Mouse (Mus musculus) heart, embryonic 10.5 days (tissue): ENCODE results near the gene Plpp6. TPM values are rescaled to one million over a fixed set of nuclear protein-coding genes. Genes with fewer than 3 reads are reported as not detected.
"Not testable (repeated sequence)": the region's sequence is repeated elsewhere in the genome, so short reads cannot be mapped to it uniquely, and the experiment has no call there.

Source experiments
- DNase-seq: peaks from one replicate; pipeline ENCODE4 v3.0.0-alpha.2; 2017; ENCODE audit warnings: low spot score
- H3K27ac ChIP-seq: fragments of 300-500 bp; sonication (generic); 2 replicates; pipeline ENCODE4 v1.5.1; 2016; ENCODE audit warnings: mild to moderate bottlenecking
- H3K27me3 ChIP-seq: fragments of 300-500 bp; sonication (generic); 2 replicates; pipeline ENCODE4 v1.6.1; 2016; ENCODE audit warnings: mild to moderate bottlenecking; ENCODE audit not compliant: poor library complexity, insufficient read depth, severe bottlenecking
- H3K36me3 ChIP-seq: fragments of 300-500 bp; sonication (generic); 2 replicates; pipeline ENCODE4 v1.6.1; 2016; ENCODE audit warnings: mild to moderate bottlenecking, moderate library complexity
- H3K4me1 ChIP-seq: fragments of 300-500 bp; sonication (generic); 2 replicates; pipeline ENCODE4 v1.6.1; 2016; ENCODE audit warnings: mild to moderate bottlenecking
- H3K4me3 ChIP-seq: fragments of 300-500 bp; sonication (generic); 2 replicates; pipeline ENCODE4 v1.5.1; 2016; ENCODE audit warnings: mild to moderate bottlenecking, moderate library complexity
- H3K9me3 ChIP-seq: fragments of 300-500 bp; sonication (generic); 2 replicates; pipeline ENCODE4 v1.6.1; 2016; ENCODE audit warnings: mild to moderate bottlenecking, moderate library complexity
- WGBS: fragments of 180-500 bp; shearing (Covaris S2); methylation state at CpG from one replicate; pipeline ENCODE4 v1.1.7; 2016; 5-methylcytosine and 5-hydroxymethylcytosine counted together
- polyA plus RNA-seq: library from polyadenylated mRNA; unstranded; fragments of >200 nt; fragmentation: Nextera tagmentation; extraction: Ambion mirVana; gene quantifications from 2 replicates; pipeline ENCODE4 v1.2.1, GENCODE M21; 2016

Plpp6 gene
- polyA plus RNA-seq, 1 experiment from 2014 or later, result 4.6 TPM

DNA sequence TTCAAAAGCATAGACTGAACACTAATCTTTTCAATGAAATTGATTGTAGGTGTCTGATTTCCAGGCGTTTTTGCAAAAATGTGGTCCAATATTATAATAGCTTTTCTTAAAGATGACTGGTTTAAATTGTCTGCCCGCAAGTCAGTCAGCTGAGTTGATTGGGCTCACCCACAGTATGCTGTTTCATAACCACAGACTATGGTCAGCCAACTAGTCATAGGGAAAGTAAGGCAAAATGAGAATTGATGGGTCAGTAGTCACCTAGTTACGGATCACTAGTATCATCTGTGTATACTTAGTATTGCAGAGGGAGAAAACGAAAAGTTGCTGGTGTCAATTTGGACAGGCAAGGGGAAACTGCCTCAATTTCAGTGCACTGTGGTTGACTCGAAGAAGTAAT, 27.6 kb downstream of the Plpp6 start:
- Histone ChIP-seq H3K27me3 (no peaks in the 10 kb centered on the region), H3K4me3 (peak overlapping the region; percentile 99), H3K36me3 (peaks cover 35% of the 10 kb centered on the region), H3K9me3 (0 out of 2 replicates have a peak, but pooled peaks cover 3% of the 10 kb centered on the region), H3K27ac (peak overlapping the region; percentile 97), H3K4me1 (peaks cover 11% of the 10 kb centered on the region; the same call in 1 of the 2 replicates)
- WGBS, result 67% methylated on average over 5 of the region's 5 CpGs
- DNase-seq, result no peak

- Histone ChIP-seq H3K4me1 (0 out of 2 replicates have a peak, but pooled peaks cover 7% of the 10 kb centered on the region), H3K36me3 (peaks cover 53% of the 10 kb centered on the region), H3K9me3 (0 out of 2 replicates have a peak, but pooled peaks cover 3% of the 10 kb centered on the region), H3K27ac (no peak overlapping the region), H3K27me3 (no peaks in the 10 kb centered on the region), H3K4me3 (no peak overlapping the region)
- 80% methylated on average over 7 of the region's 7 CpGs for WGBS
- no peak for DNase-seq
Observed at GRCm38 (mm10) chr19:28994870-28995269, 31.1 kb downstream of the Plpp6 start.

- H3K9me3 ChIP-seq, result 0 out of 2 replicates have a peak, but pooled peaks cover 3% of the 10 kb centered on the region
- H3K4me1 ChIP-seq, result 0 out of 2 replicates have a peak, but pooled peaks cover 7% of the 10 kb centered on the region
- no peak overlapping the region for H3K27ac ChIP-seq
- H3K27me3 ChIP-seq, result no peaks in the 10 kb centered on the region
- H3K36me3 ChIP-seq, result peaks cover 58% of the 10 kb centered on the region
- no peak overlapping the region for H3K4me3 ChIP-seq
- DNase-seq, result no peak
- WGBS, result 86% methylated on average over 5 of the region's 5 CpGs
Observed at GRCm38 (mm10) chr19:28995366-28995765, 31.6 kb downstream of the Plpp6 start.

DNA sequence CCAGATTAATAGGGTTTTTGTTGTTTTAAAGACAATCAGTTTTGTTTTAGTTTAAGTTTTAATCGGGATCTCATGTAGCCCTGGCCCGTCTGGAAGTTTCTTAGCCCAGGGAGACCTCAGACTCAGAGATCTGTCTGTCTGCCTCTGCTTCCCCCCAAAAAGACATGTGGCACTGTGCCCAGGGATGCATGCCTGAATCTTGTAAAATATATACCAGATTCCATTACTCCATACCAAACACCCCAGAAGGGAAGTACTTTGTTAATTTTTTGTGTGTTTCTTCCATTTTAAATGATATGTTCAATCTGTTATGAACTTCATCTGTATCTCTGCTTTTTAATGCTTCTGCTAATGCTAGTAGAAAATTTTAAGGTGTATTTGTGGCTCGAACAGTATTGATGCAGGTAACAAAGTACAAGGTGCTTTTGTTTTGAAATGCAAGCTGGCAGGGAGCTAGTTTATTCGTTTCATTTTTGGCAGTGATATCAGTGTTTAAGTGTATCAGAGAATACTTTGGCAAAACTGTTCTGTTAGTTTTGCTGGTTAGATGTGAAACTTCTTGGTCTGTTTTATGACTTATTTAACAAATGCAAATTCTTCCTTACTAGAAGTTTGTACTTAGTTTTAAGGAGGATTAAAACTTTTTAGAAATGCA, 34.4 kb downstream of the Plpp6 start:
- Histone ChIP-seq H3K36me3 (peaks cover 72% of the 10 kb centered on the region), H3K27me3 (no peaks in the 10 kb centered on the region), H3K27ac (no peak overlapping the region), H3K4me3 (no peak overlapping the region), H3K9me3 (no peaks in the 10 kb centered on the region), H3K4me1 (no peaks in the 10 kb centered on the region)
- DNase-seq, result no peak
- 90% methylated on average over 4 of the region's 4 CpGs for WGBS

DNA sequence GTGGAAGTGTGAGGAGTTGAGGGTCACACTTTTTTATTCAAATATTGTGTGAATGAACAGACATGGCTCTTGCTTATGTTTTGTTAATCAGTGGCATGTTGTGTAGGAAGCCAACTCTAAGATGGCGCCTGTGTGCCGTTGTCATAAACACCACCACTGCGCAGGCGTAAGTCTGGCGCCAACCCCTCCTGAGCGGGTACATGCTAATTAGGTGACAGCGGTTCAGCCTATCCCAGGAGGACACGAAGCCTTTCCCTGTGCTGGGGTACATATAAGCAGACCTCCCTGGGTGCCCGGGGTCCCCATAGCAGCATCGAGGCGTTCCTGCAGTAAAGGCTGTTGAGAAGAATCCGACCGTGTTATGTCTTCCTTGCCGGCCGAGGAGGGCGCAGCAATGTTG, 36.6 kb downstream of the Plpp6 start:
- H3K27ac ChIP-seq, DNase-seq, H3K4me1 ChIP-seq, H3K9me3 ChIP-seq, H3K4me3 ChIP-seq, H3K27me3 ChIP-seq: not testable (repeated sequence)
- H3K36me3 ChIP-seq, result peaks cover 53% of the 10 kb centered on the region
- 96% methylated on average over 16 of the region's 16 CpGs for WGBS

DNA sequence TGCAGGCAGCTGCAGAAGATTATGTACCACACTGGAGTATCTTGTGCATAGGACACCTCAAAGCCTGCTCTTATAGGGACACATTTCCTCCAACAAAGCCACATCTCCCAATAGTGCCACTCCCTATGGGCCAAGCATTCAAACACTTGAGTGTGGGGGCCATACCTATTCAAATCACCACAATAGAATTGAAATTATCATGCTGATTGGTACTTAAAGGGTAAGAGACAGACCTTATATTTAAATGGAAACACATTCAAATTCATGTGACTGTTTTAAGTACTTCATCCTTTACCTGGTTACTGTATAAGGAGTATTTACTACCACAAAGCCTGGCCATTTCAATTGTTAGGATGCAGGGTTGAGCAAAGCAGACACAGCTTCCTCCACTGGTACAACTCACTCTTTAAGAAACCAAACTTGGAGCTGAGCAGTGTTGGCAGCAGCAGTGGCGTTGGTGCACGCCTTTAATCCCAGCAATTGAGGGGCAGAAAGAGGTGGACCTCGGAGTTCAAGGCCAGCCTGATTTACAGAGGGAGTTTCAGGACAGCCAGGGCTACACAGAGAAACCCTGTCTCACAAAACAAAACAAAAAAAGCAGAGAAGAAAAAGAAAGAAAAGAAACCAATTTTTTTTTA, 44.4 kb downstream of the Plpp6 start:
- H3K4me1 ChIP-seq, result no peaks in the 10 kb centered on the region
- H3K9me3 ChIP-seq, result no peaks in the 10 kb centered on the region
- no peaks in the 10 kb centered on the region for H3K27me3 ChIP-seq
- no peak for DNase-seq
- H3K27ac ChIP-seq, result no peak overlapping the region
- peaks cover 62% of the 10 kb centered on the region for H3K36me3 ChIP-seq
- no peak overlapping the region for H3K4me3 ChIP-seq
- 93% methylated on average over 3 of the region's 3 CpGs for WGBS

GRCm38 (mm10) chr19:29009046-29009445, 45.3 kb downstream of the Plpp6 start:
- Histone ChIP-seq H3K27me3 (no peaks in the 10 kb centered on the region), H3K9me3 (no peaks in the 10 kb centered on the region), H3K4me1 (no peaks in the 10 kb centered on the region), H3K27ac (no peak overlapping the region), H3K36me3 (peaks cover 68% of the 10 kb centered on the region), H3K4me3 (no peak overlapping the region)
- no peak for DNase-seq
- 91% methylated on average over 11 of the region's 11 CpGs for WGBS

DNA sequence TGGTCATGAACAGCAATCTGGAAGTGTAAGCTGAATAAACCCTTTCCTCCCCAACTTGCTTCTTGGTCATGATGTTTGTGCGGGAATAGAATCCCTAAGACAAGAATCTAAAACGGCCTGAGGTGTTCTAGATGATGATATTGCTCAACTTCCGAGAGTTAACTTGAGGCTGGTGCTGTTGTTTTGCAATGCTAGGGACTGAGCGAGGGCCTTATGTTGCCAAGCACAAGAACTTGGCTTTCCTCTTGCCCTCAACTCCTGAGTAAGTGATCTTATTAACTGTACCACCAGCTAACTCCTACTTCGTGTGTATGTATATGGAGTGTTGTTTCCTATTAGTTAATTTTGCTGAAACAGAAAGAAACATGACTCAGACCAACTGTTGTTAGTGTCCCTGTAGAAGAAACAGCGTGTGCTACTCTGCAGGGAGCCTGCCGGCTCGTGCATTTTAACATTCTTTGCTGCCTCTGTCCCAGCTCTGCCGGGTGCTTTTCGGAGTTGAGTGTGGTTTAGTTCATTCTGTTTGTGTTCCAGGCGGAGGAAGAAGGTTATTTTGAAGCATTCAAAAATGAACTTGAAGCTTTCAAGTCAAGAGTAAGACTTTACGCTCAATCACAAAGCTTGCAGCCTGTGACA, 47.7 kb downstream of the Plpp6 start:
- Histone ChIP-seq H3K9me3 (no peaks in the 10 kb centered on the region), H3K4me3 (no peak overlapping the region), H3K36me3 (peaks cover 73% of the 10 kb centered on the region), H3K4me1 (no peaks in the 10 kb centered on the region), H3K27me3 (no peaks in the 10 kb centered on the region), H3K27ac (no peak overlapping the region)
- 89% methylated on average over 12 of the region's 12 CpGs for WGBS
- DNase-seq, result no peak

- WGBS, result 88% methylated on average over 5 of the region's 5 CpGs
- Histone ChIP-seq H3K9me3 (no peaks in the 10 kb centered on the region), H3K27ac (no peak overlapping the region), H3K27me3 (no peaks in the 10 kb centered on the region), H3K4me3 (no peak overlapping the region), H3K36me3 (peaks cover 67% of the 10 kb centered on the region), H3K4me1 (no peaks in the 10 kb centered on the region)
- no peak for DNase-seq
Observed at GRCm38 (mm10) chr19:29014466-29015055, 50.8 kb downstream of the Plpp6 start.

GRCm38 (mm10) chr19:29015410-29016203, 51.9 kb downstream of the Plpp6 start:
- Histone ChIP-seq H3K36me3 (peaks cover 74% of the 10 kb centered on the region), H3K27ac (no peak overlapping the region), H3K4me3 (no peak overlapping the region), H3K9me3 (no peaks in the 10 kb centered on the region), H3K4me1 (no peaks in the 10 kb centered on the region), H3K27me3 (no peaks in the 10 kb centered on the region)
- no peak for DNase-seq
- 85% methylated on average over 8 of the region's 8 CpGs for WGBS

GRCm38 (mm10) chr19:29016204-29016765, 52.5 kb downstream of the Plpp6 start:
- Histone ChIP-seq H3K27me3 (no peaks in the 10 kb centered on the region), H3K27ac (no peak overlapping the region), H3K4me3 (no peak overlapping the region), H3K9me3 (no peaks in the 10 kb centered on the region), H3K36me3 (peaks cover 74% of the 10 kb centered on the region), H3K4me1 (no peaks in the 10 kb centered on the region)
- 79% methylated on average over 5 of the region's 5 CpGs for WGBS
- no peak for DNase-seq
